Mouse (Mus musculus) bone marrow, adult 2 months (tissue): ENCODE results near the gene Txn1.

Experiments
- CTCF ChIP-seq: fragments of 200-500 bp; IDR thresholded peaks from 2 replicates; pipeline ENCODE4 v1.5.1; 2011; ENCODE audit warnings: low read length, control low read depth; ENCODE audit not compliant: control insufficient read depth, insufficient read depth
- POLR2A ChIP-seq: fragments of 200-500 bp; IDR thresholded peaks from 2 replicates; pipeline ENCODE4 v1.6.1; 2011; ENCODE audit warnings: low read depth, mild to moderate bottlenecking, control low read depth, low read length, borderline replicate concordance; ENCODE audit not compliant: control insufficient read depth

GRCm38 (mm10) chr4:57937292-57937691, 18.9 kb downstream of the Txn1 start:
- TF ChIP-seq CTCF (no peak), POLR2A (no peak)
